Mouse (Mus musculus): Measurements from ENCODE around the gene Arsg. TPM values are rescaled to one million over a fixed set of nuclear protein-coding genes. Genes with fewer than 3 reads are reported as not detected.

The Arsg gene
- polyA plus RNA-seq, 1 experiment: 0.88 TPM

- H3K27me3 ChIP-seq (replicated peaks): no peaks in the 10 kb centered on the region
- TF ChIP-seq FLI1 (IDR thresholded peaks at IDR 0.05; ENCODE audit: low read length) (no peak), GATA1 (IDR thresholded peaks at IDR 0.05; ENCODE audit: borderline replicate concordance, low read length) (no peak)
- H3K4me3 ChIP-seq (replicated peaks): no peak overlapping the region
- H3K9me3 ChIP-seq: no peaks in the 10 kb centered on the region
- H3K4me1 ChIP-seq: peaks cover 78% of the 10 kb centered on the region
- H3K36me3 ChIP-seq (replicated peaks; ENCODE audit: low read length): peaks cover 77% of the 10 kb centered on the region
These were observed 6.2 kb upstream of the Arsg start for GRCm38 (mm10) chr11:109466987-109467386.

DNA sequence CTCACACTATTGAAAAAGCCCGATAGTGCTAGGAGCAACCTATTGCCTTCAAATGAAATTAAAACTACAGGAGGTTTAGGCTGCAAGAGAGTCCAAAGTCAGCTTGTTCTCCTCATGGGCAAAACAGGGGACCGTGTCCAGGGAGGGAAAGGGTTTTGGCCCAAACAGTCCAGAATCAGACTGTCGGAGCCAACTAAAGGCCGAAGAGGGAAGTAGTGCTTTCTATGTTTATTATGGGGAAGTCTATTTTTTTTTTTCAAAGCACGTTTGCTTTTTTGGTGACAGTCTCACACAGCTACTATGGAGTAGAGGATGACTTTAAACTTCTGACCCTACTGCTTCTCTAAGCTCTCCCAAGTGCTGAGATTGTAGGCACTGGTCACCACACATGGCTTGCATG is 5.0 kb upstream of the Arsg start:
- Histone ChIP-seq H3K4me1 (peaks cover 67% of the 10 kb centered on the region), H3K27me3 (replicated peaks) (no peaks in the 10 kb centered on the region), H3K36me3 (replicated peaks; ENCODE audit: low read length) (peaks cover 65% of the 10 kb centered on the region), H3K9me3 (no peaks in the 10 kb centered on the region), H3K4me3 (replicated peaks) (no peak overlapping the region)
- no peak for TF ChIP-seq GATA1 (IDR thresholded peaks at IDR 0.05; ENCODE audit: borderline replicate concordance, low read length)
- TF ChIP-seq FLI1 (IDR thresholded peaks at IDR 0.05; ENCODE audit: low read length): no peak

GRCm38 (mm10) chr11:109470170-109470569 is 3.0 kb upstream of the Arsg start:
- H3K36me3 ChIP-seq (replicated peaks; ENCODE audit: low read length): peaks cover 45% of the 10 kb centered on the region
- no peak for TF ChIP-seq FLI1 (IDR thresholded peaks at IDR 0.05; ENCODE audit: low read length)
- TF ChIP-seq GATA1 (IDR thresholded peaks at IDR 0.05; ENCODE audit: borderline replicate concordance, low read length): no peak
- peaks cover 70% of the 10 kb centered on the region for H3K4me1 ChIP-seq
- peak overlapping the region; percentile 99 for H3K4me3 ChIP-seq (replicated peaks)
- no peaks in the 10 kb centered on the region for H3K27me3 ChIP-seq (replicated peaks)
- no peaks in the 10 kb centered on the region for H3K9me3 ChIP-seq

DNA sequence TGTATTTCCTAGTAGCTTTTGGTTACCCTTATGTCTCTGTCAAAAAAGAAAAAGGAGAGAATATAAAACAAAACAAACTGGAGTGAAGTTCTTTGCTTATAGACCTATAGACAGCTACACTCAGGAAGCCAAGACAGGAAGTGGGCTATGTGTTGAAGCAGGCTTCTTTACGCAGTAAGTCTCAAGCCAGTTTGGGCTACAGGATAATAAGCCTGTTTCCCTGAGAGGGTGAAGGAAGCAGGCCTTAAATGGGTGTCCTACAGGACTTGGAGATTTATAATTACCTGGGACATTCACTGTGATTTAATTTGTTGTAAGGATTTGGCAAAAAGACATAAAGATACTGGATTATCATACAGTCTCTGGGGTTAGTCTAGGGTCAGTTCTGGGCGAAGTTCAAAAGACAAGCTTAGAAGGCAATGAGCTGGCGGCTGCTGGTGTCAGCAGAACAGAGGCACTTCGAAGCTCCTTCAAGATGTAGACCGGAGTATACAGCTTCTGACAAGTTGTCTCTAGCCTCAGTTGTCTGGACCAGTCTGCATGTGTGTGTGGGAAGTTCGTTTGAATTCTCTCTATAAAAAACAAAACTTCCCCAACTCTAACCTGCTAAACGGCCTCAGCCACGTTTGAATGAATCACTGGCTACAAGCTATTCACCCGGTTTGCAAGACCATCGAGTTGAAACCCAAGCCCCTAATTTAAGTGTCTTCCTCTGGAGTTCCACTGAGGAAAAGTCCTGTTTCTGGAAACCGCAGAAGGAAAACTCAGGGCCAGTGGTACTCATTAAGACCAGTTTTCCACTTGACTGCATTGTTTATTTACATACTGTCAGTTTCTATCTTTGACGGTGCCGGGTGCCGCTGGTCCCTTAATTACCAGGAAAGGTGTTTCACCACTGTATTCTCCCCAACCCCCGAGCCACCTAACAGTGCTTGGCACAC is 2.0 kb upstream of the Arsg start:
- Histone ChIP-seq H3K4me3 (replicated peaks) (peak overlapping the region; percentile 99), H3K27me3 (replicated peaks) (no peaks in the 10 kb centered on the region), H3K36me3 (replicated peaks; ENCODE audit: low read length) (peaks cover 37% of the 10 kb centered on the region), H3K9me3 (no peaks in the 10 kb centered on the region), H3K4me1 (peaks cover 71% of the 10 kb centered on the region)
- TF ChIP-seq FLI1 (IDR thresholded peaks at IDR 0.05; ENCODE audit: low read length): no peak
- no peak for TF ChIP-seq GATA1 (IDR thresholded peaks at IDR 0.05; ENCODE audit: borderline replicate concordance, low read length)

DNA sequence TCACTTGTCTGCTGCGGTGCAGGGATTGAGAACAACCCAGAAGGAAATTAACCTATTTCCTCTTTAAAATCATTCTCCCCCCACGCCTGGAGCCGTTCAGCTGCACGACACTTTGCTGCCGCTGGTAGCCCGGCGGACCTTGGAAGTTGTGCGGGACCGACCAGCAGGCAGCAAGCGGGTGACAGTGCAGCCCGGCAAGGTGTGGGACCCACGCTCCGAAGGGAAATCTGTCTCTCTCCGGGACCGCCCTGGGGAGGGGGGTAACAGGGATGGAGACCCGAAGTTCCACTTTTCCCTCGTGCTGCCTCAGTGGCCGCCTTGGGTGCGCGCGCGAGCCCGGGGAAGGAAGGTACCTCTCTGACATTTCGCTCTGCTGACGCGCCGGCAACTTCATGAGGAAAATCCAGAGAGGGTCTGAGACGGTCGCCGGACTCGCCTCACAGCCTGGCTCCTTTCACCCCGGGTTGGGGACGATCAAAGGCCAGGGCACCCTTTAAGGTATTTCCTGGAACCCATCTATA is 943 bp upstream of the Arsg start:
- H3K27me3 ChIP-seq (replicated peaks): no peaks in the 10 kb centered on the region
- peaks cover 74% of the 10 kb centered on the region for H3K4me1 ChIP-seq
- H3K9me3 ChIP-seq: no peaks in the 10 kb centered on the region
- peaks cover 29% of the 10 kb centered on the region for H3K36me3 ChIP-seq (replicated peaks; ENCODE audit: low read length)
- peak overlapping the region; percentile 99 for H3K4me3 ChIP-seq (replicated peaks)
- no peak for TF ChIP-seq FLI1 (IDR thresholded peaks at IDR 0.05; ENCODE audit: low read length)

- H3K4me3 ChIP-seq (replicated peaks): peak overlapping the region; percentile 99
- H3K36me3 ChIP-seq (replicated peaks; ENCODE audit: low read length): peaks cover 23% of the 10 kb centered on the region
- no peaks in the 10 kb centered on the region for H3K9me3 ChIP-seq
- no peaks in the 10 kb centered on the region for H3K27me3 ChIP-seq (replicated peaks)
- H3K4me1 ChIP-seq: peaks cover 74% of the 10 kb centered on the region
- TF ChIP-seq FLI1 (IDR thresholded peaks at IDR 0.05; ENCODE audit: low read length): no peak
- no peak for TF ChIP-seq GATA1 (IDR thresholded peaks at IDR 0.05; ENCODE audit: borderline replicate concordance, low read length)
These were observed 378 bp upstream of the Arsg start for GRCm38 (mm10) chr11:109472821-109473170.

DNA sequence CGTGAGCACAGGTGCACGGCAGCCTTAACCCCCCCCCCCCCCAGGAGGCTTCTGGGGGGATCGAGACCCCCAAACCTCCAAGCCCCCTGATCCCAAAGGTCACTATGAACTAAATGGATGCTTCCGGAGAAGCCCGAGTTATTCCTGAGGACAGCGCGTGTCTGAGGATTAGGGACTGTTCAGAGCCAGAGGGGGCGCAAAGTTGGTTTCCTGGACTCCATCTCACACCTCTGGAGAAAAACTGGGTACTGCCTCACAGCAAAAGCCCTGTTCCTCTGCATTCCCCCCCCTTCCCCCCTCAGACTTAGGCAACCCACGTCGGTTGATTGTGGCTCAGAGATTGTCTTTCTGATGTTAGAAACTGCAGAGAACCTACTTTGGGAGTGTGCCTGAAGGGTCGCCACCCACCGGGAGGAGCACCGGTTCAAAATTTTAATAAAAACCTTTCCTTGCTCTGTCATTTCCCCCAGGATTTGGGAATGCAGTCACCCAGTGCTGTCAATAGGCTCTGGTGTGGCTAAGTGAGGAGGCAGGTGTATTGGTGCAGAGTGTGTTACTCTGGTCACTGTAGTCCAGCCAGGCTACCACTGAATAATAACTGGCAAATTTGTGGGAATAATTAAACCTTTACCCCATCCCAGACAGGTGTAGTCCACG is 1.0 kb downstream of the Arsg start:
- Histone ChIP-seq H3K4me3 (replicated peaks) (peak overlapping the region; percentile 99), H3K9me3 (no peaks in the 10 kb centered on the region), H3K4me1 (peaks cover 72% of the 10 kb centered on the region), H3K36me3 (replicated peaks; ENCODE audit: low read length) (peaks cover 12% of the 10 kb centered on the region), H3K27me3 (replicated peaks) (no peaks in the 10 kb centered on the region)
- TF ChIP-seq FLI1 (IDR thresholded peaks at IDR 0.05; ENCODE audit: low read length) (no peak), GATA1 (IDR thresholded peaks at IDR 0.05; ENCODE audit: borderline replicate concordance, low read length) (no peak)

- TF ChIP-seq FLI1 (IDR thresholded peaks at IDR 0.05; ENCODE audit: low read length) (no peak), GATA1 (IDR thresholded peaks at IDR 0.05; ENCODE audit: borderline replicate concordance, low read length) (no peak)
- peaks cover 72% of the 10 kb centered on the region for H3K4me1 ChIP-seq
These were observed 1.7 kb downstream of the Arsg start for GRCm38 (mm10) chr11:109474836-109475235.

DNA sequence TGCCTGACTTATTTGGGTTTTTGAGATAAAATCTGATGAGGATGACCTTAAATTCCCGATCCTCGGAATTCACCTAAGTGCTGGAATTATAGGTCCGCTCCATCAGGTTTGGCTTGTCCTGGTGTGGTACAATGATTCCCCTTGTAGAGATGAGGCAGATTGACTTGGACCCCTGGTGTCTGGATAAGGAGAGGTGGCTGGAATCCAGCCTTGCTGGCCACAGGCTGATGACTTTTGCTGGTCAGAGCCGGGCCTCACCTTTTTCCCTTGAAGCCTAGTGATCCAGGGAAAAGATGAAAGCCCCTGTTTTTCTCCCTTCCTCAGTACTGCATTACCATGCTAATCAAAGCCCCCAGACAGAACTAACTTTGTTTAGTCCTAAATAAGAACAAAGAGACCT is 2.5 kb downstream of the Arsg start:
- H3K9me3 ChIP-seq: no peaks in the 10 kb centered on the region
- no peaks in the 10 kb centered on the region for H3K27me3 ChIP-seq (replicated peaks)
- H3K4me3 ChIP-seq (replicated peaks): no peak overlapping the region
- peaks cover 71% of the 10 kb centered on the region for H3K4me1 ChIP-seq
- no peak for TF ChIP-seq FLI1 (IDR thresholded peaks at IDR 0.05; ENCODE audit: low read length)
- no peak for TF ChIP-seq GATA1 (IDR thresholded peaks at IDR 0.05; ENCODE audit: borderline replicate concordance, low read length)
- peaks cover 14% of the 10 kb centered on the region for H3K36me3 ChIP-seq (replicated peaks; ENCODE audit: low read length)

More at GRCm38 (mm10) chr11:109474836-109475235, 1.7 kb downstream of the Arsg start:
- Histone ChIP-seq H3K4me3 (replicated peaks) (no peak overlapping the region), H3K27me3 (replicated peaks) (no peaks in the 10 kb centered on the region), H3K36me3 (replicated peaks; ENCODE audit: low read length) (peaks cover 10% of the 10 kb centered on the region), H3K9me3 (no peaks in the 10 kb centered on the region)

DNA sequence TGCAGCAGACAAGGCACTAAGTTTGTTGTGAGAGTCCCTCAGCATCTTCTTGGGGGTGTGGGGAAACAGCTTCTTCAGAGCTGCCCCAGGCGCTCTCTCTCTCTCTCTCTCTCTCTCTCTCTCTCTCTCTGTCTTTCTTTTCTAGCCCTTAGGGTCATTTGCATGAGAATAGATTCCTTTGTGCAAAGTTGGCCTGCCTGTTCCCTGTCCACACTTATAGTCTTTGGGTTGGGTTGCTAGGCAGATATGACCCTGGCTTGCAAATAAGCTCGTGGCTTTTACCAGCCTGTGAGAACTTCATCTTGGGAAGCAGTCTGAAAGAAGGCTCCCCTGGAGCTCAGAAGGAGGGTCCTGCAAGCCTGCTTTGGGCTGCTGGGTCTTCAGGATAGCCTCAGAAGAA is 3.1 kb downstream of the Arsg start:
- H3K36me3 ChIP-seq (replicated peaks; ENCODE audit: low read length): peaks cover 19% of the 10 kb centered on the region
- TF ChIP-seq FLI1 (IDR thresholded peaks at IDR 0.05; ENCODE audit: low read length) (no peak), GATA1 (IDR thresholded peaks at IDR 0.05; ENCODE audit: borderline replicate concordance, low read length) (no peak)
- H3K9me3 ChIP-seq: no peaks in the 10 kb centered on the region
- H3K27me3 ChIP-seq (replicated peaks): no peaks in the 10 kb centered on the region
- H3K4me1 ChIP-seq: peaks cover 71% of the 10 kb centered on the region
- no peak overlapping the region for H3K4me3 ChIP-seq (replicated peaks)

All from megakaryocyte, embryonic 14.5 days (primary cell).